Comparison of ENCODE assay signal across 7 mouse cellular contexts in the genomic region with DNA sequence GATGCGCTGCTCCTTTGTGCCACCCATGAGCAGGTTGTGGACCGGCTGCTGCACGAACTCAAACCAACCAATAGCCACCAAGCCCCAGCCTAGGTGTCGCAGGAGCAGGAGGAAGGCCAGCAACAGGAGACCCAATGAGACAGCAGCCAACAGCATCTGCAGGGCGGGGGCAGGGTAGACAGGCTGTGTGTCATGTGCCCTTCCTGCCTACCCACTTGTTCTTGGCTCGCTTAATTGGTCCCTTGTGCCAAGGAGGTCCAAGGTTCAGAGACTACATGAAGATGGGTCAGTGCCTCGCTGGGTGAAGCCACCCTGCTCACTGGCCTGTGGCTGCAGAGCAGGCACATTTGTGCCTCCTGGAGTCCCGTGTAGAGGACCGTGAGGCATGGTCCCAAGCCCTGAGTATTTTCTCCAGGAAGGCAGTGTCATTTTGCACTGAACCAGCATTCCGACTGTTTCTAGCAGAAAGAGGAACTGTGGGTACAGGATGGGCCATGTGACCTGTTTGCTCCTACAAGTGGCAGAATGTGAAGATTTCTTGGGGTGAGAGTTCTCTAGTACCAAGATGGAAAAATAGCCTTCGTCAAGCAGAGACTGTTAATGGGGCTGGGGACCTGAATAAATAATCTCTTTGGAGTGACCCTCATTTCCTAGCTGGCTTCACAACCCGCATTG. TPM values are rescaled to one million over a fixed set of nuclear protein-coding genes. Genes with fewer than 3 reads are reported as not detected.
DNase-seq lines count a peak whose midpoint lies in the region; ATAC-seq lines count a peak whose summit lies in the region.

No protein-coding gene starts in this region.

- no peak overlapping the region for H3K4me3 ChIP-seq in kidney, embryonic 16.5 days (ENCODE audit: low read length)
- H3K4me3 ChIP-seq in midbrain, embryonic 16.5 days (ENCODE audit: low read depth, low read length) = no peak overlapping the region

- peak; percentile 41 for DNase-seq in lung, postnatal 10 days
- no peak for DNase-seq in lung, postnatal 14 days
- peak; percentile 89 to 91 for DNase-seq in adrenal gland, postnatal 36 days
- peak; percentile 80 for DNase-seq in gastrocnemius, postnatal 25 days
- DNase-seq in ovary, adult 18-20 months (ENCODE audit: low spot score) = no peak

- no peak overlapping the region for H3K4me2 ChIP-seq in kidney, embryonic 16.5 days (replicated peaks; ENCODE audit: low read depth, low read length)
- no peak overlapping the region for H3K4me2 ChIP-seq in midbrain, embryonic 16.5 days (ENCODE audit: low read length)

- H3K27ac ChIP-seq in kidney, embryonic 16.5 days (ENCODE audit: low read length) = peak overlapping the region; percentile 67
- H3K27ac ChIP-seq in midbrain, embryonic 16.5 days (ENCODE audit: low read length) = no peak overlapping the region

- H3K9me3 ChIP-seq in kidney, embryonic 16.5 days (ENCODE audit: low read length) = no peaks in the 10 kb centered on the region
- H3K9me3 ChIP-seq in midbrain, embryonic 16.5 days (replicated peaks; ENCODE audit: control insufficient read depth, low read length, poor library complexity, severe bottlenecking) = no peaks in the 10 kb centered on the region

- no peaks in the 10 kb centered on the region for H3K27me3 ChIP-seq in kidney, embryonic 16.5 days (ENCODE audit: insufficient read depth, low read length)
- no peaks in the 10 kb centered on the region for H3K27me3 ChIP-seq in midbrain, embryonic 16.5 days (ENCODE audit: control insufficient read depth, insufficient read depth, low read depth, low read length)

- 76% methylated on average over 12 of the region's 12 CpGs for WGBS in kidney, embryonic 16.5 days
- 84% methylated on average over 12 of the region's 12 CpGs for WGBS in midbrain, embryonic 16.5 days

- H3K9ac ChIP-seq in kidney, embryonic 16.5 days (replicated peaks; ENCODE audit: low read length) = no peak overlapping the region
- H3K9ac ChIP-seq in midbrain, embryonic 16.5 days (ENCODE audit: low read depth, low read length) = 0 out of 2 replicates have a peak overlapping the region, but pooled peaks have one; percentile 14

- peaks cover 42% of the 10 kb centered on the region for H3K4me1 ChIP-seq in kidney, embryonic 16.5 days (ENCODE audit: insufficient read depth, low read length)
- peaks cover 9% of the 10 kb centered on the region for H3K4me1 ChIP-seq in midbrain, embryonic 16.5 days (ENCODE audit: control insufficient read depth, insufficient read depth, low read length)

- peaks cover 26% of the 10 kb centered on the region for H3K36me3 ChIP-seq in kidney, embryonic 16.5 days (ENCODE audit: insufficient read depth, low read length)
- H3K36me3 ChIP-seq in midbrain, embryonic 16.5 days (ENCODE audit: control insufficient read depth, insufficient read depth, low read length) = peaks cover 4% of the 10 kb centered on the region

- ATAC-seq in kidney, embryonic 16.5 days (ENCODE audit: low FRiP score, low TSS enrichment) = peak; percentile 58
- ATAC-seq in midbrain, embryonic 16.5 days = 0 out of 2 replicates have a peak, but pooled peaks have one; percentile 4

RNA-seq across cellular contexts. Expression of a gene that starts 14.2 kb away (rescaled TPM):
- total RNA-seq in adrenal gland, postnatal 36 days (2021) = 10 to 100 TPM; 73.3 to 97.3 TPM
- total RNA-seq in gastrocnemius, postnatal 25 days (2021) = 10 to 100 TPM; 16.0 to 16.9 TPM
- polyA plus RNA-seq in kidney, embryonic 16.5 days (2015; fragmentation: Nextera tagmentation; extraction: Ambion mirVana) = 33.7 and 35.2 TPM in 2 replicates
- polyA plus RNA-seq in midbrain, embryonic 16.5 days (2015; fragmentation: Nextera tagmentation; extraction: Ambion mirVana) = 36.6 and 37.0 TPM in 2 replicates

RNA-seq across cellular contexts. Expression of a gene that starts 14.7 kb away (rescaled TPM):
- 100 to 1,000 TPM; 193 to 249 TPM for total RNA-seq in adrenal gland, postnatal 36 days (2021)
- total RNA-seq in gastrocnemius, postnatal 25 days (2021) = 10 to 100 TPM; 33.3 to 44.8 TPM
- polyA plus RNA-seq in kidney, embryonic 16.5 days (2015; fragmentation: Nextera tagmentation; extraction: Ambion mirVana) = 119 and 127 TPM in 2 replicates
- 96.6 and 112 TPM in 2 replicates for polyA plus RNA-seq in midbrain, embryonic 16.5 days (2015; fragmentation: Nextera tagmentation; extraction: Ambion mirVana)

Comparison
In these comparisons a context has a peak if more than half of its experiments do, and no peak if none do; other contexts are left out.
1. DNase-seq: peak in lung, postnatal 10 days (single experiment), adrenal gland, postnatal 36 days (2 of 2) and gastrocnemius, postnatal 25 days (single experiment); none in lung, postnatal 14 days (single experiment) and ovary, adult 18-20 months (single experiment).
2. RNA of a gene that starts 14.2 kb away (total RNA-seq): 73.3 to 97.3 TPM in adrenal gland, postnatal 36 days; 16.0 to 16.9 TPM in gastrocnemius, postnatal 25 days; every median in the first group is over 4 times any median in the second.
3. RNA of a gene that starts 14.7 kb away (total RNA-seq): 193 to 249 TPM in adrenal gland, postnatal 36 days; 33.3 to 44.8 TPM in gastrocnemius, postnatal 25 days; every median in the first group is over 4 times any median in the second.